ENCODE assay signal across 8 mouse cellular contexts in the genomic region with DNA sequence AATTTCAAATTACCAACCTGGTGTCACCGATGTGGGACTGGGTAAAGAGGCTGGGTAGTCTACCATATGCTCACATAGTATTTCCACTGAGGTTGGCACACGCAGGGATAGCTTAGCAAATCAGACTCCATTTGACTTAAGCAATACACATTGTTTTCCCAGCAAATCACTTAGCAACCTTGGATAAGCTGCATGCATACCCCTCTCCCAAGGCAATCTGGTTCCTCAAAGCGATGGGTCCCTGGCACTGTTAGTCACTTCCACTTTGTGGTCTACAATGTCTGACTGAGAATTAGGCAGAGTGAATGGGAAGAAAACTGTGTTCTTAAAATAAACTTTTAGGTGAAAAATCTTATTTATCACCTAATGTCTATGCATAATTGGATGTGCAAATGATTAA.
"Had no signal": no experiment of that assay in that cellular context is flagged by ENCODE, and none has a peak within 500 bp of the region (broad histone marks: within the 10 kb centered on the region; RNA-seq: fewer than 3 reads in every experiment).

No protein-coding gene starts in this region.

- H3K4me3 ChIP-seq: limb, embryonic 10.5 days; liver, embryonic 15.5 days; midbrain, embryonic 12.5 days had no signal

- H3K36me3 ChIP-seq: limb, embryonic 10.5 days; liver, embryonic 15.5 days; midbrain, embryonic 12.5 days had no signal

- DNase-seq: kidney, postnatal 36 days; lung, adult 2 months; lung, postnatal 36 days; right cerebral cortex, postnatal 25 days had no signal

- H3K27ac ChIP-seq: kidney, postnatal 0 days; liver, embryonic 15.5 days; midbrain, embryonic 12.5 days had no signal
